Mouse (Mus musculus) intestine, embryonic 14.5 days (tissue): ENCODE measurements around the gene Bloc1s3. TPM values are rescaled to one million over a fixed set of nuclear protein-coding genes. Genes with fewer than 3 reads are reported as not detected.

ENCODE experiments used
- ATAC-seq: fragments of 200-750 bp; cut with Nextera tagmentation; replicated peaks from 2 replicates; pipeline ENCODE4 v1.8.0; 2017; ENCODE audit warnings: low read depth, moderate number of reproducible peaks, moderate TSS enrichment, moderate library complexity; ENCODE audit not compliant: low FRiP score, low TSS enrichment
- DNase-seq: peaks from one replicate; pipeline ENCODE4 v3.0.0-alpha.2; 2018; ENCODE audit warnings: low spot score
- H3K27ac ChIP-seq: fragments of 300-500 bp; sonication (generic); 2 replicates; pipeline ENCODE4 v1.5.1; 2014; ENCODE audit warnings: low read depth, mild to moderate bottlenecking, control low read depth
- H3K27me3 ChIP-seq: fragments of 300-500 bp; sonication (generic); replicated peaks from 2 replicates; pipeline ENCODE4 v1.6.1; 2014; ENCODE audit warnings: low read length, control low read depth; ENCODE audit not compliant: control insufficient read depth, insufficient read depth
- H3K36me3 ChIP-seq: fragments of 300-500 bp; sonication (generic); 2 replicates; pipeline ENCODE4 v1.6.1; 2014; ENCODE audit warnings: low read length, control low read depth; ENCODE audit not compliant: control insufficient read depth, insufficient read depth
- H3K4me1 ChIP-seq: fragments of 300-500 bp; sonication (generic); replicated peaks from 2 replicates; pipeline ENCODE4 v1.6.1; 2014; ENCODE audit warnings: low read length, control low read depth, mixed read lengths; ENCODE audit not compliant: control insufficient read depth, insufficient read depth
- H3K4me2 ChIP-seq: fragments of 300-500 bp; sonication (generic); 2 replicates; pipeline ENCODE4 v1.6.1; 2014; ENCODE audit warnings: low read length
- H3K4me3 ChIP-seq: fragments of 300-500 bp; sonication (generic); 2 replicates; pipeline ENCODE4 v1.5.1; 2014; ENCODE audit warnings: low read depth, low read length, control low read depth, mixed read lengths
- H3K9ac ChIP-seq: fragments of 300-500 bp; sonication (generic); 2 replicates; pipeline ENCODE4 v1.6.1; 2014; ENCODE audit warnings: mild to moderate bottlenecking, low read length
- H3K9me3 ChIP-seq: fragments of 300-500 bp; sonication (generic); 2 replicates; pipeline ENCODE4 v1.6.1; 2016; ENCODE audit warnings: low read length, control low read depth; ENCODE audit not compliant: control insufficient read depth
- WGBS: fragments of 180-500 bp; shearing (Covaris S2); extraction: QIAGEN DNeasy Blood & Tissue Kit; methylation state at CpG from one replicate; pipeline ENCODE4 v1.1.7; 2014; 5-methylcytosine and 5-hydroxymethylcytosine counted together
- polyA plus RNA-seq: library from polyadenylated mRNA; unstranded; fragments of >200 nt; fragmentation: Nextera tagmentation; extraction: Ambion mirVana; gene quantifications from 2 replicates; pipeline ENCODE4 v1.2.1, GENCODE M21; 2014

Gene Bloc1s3
- 0.93 and 1.2 TPM in 2 replicates for polyA plus RNA-seq

- DNase-seq (peak; percentile 95), ATAC-seq (peak; percentile 94)
- Histone ChIP-seq H3K27ac (peak within 1 kb of the TSS; percentile 67; the same call in 1 of the 2 replicates), H3K9ac (peak within 1 kb of the TSS; percentile 86), H3K36me3 (no peaks in the 10 kb centered on the region), H3K9me3 (no peaks in the 10 kb centered on the region), H3K4me1 (peaks cover 12% of the 10 kb centered on the region), H3K27me3 (no peaks in the 10 kb centered on the region), H3K4me2 (peak within 1 kb of the TSS; percentile 95), H3K4me3 (peak within 1 kb of the TSS; percentile 90)
- under 1% methylated on average over 56 of the region's 56 CpGs for whole genome bisulfite sequencing
Observed at GRCm38 (mm10) chr7:19508150-19508923, at the start of gene Bloc1s3, which contains the start of gene Trappc6a. TSS of gene Bloc1s3 (minus strand) at chr7:19508367. TSS of gene Trappc6a (plus strand) at chr7:19508395.

- H3K27me3 ChIP-seq, result no peaks in the 10 kb centered on the region
- WGBS, result 98% methylated on average over 2 of the region's 2 CpGs
- H3K27ac ChIP-seq, result no peak overlapping the region
- H3K4me1 ChIP-seq, result peaks cover 29% of the 10 kb centered on the region
- no peak overlapping the region for H3K4me3 ChIP-seq
- ATAC-seq, result no peak
- no peak overlapping the region for H3K9ac ChIP-seq
- no peaks in the 10 kb centered on the region for H3K9me3 ChIP-seq
- no peak for DNase-seq
- H3K36me3 ChIP-seq, result peaks cover 32% of the 10 kb centered on the region
- no peak overlapping the region for H3K4me2 ChIP-seq
Observed at GRCm38 (mm10) chr7:19557086-19557485, 48.9 kb upstream of the Bloc1s3 start.

GRCm38 (mm10) chr7:19554168-19554567, 46.0 kb upstream of the Bloc1s3 start:
- 86% methylated on average over 1 of the region's 1 CpGs for WGBS
- H3K4me2 ChIP-seq, result no peak overlapping the region
- peaks cover 32% of the 10 kb centered on the region for H3K36me3 ChIP-seq
- no peak overlapping the region for H3K27ac ChIP-seq
- no peak for DNase-seq
- H3K9ac ChIP-seq, result no peak overlapping the region
- H3K4me3 ChIP-seq, result no peak overlapping the region
- H3K4me1 ChIP-seq, result peaks cover 9% of the 10 kb centered on the region
- no peak for ATAC-seq
- H3K27me3 ChIP-seq, result no peaks in the 10 kb centered on the region
- no peaks in the 10 kb centered on the region for H3K9me3 ChIP-seq

GRCm38 (mm10) chr7:19552443-19552842, 44.3 kb upstream of the Bloc1s3 start:
- Histone ChIP-seq H3K9ac (no peak overlapping the region), H3K36me3 (peaks cover 32% of the 10 kb centered on the region), H3K4me3 (no peak overlapping the region), H3K9me3 (no peaks in the 10 kb centered on the region), H3K27ac (no peak overlapping the region), H3K27me3 (no peaks in the 10 kb centered on the region), H3K4me1 (0 out of 2 replicates have a peak, but pooled peaks cover 2% of the 10 kb centered on the region), H3K4me2 (no peak overlapping the region)
- WGBS, result 61% methylated on average over 2 of the region's 2 CpGs
- DNase-seq (no peak), ATAC-seq (no peak)

- ATAC-seq (no peak), DNase-seq (no peak)
- H3K27me3 ChIP-seq, result no peaks in the 10 kb centered on the region
- no peak overlapping the region for H3K4me2 ChIP-seq
- H3K4me3 ChIP-seq, result no peak overlapping the region
- H3K36me3 ChIP-seq, result peaks cover 32% of the 10 kb centered on the region
- H3K27ac ChIP-seq, result no peak overlapping the region
- peaks cover 8% of the 10 kb centered on the region; the same call in 1 of the 2 replicates for H3K4me1 ChIP-seq
- 66% methylated on average over 5 of the region's 5 CpGs for WGBS
- H3K9ac ChIP-seq, result no peak overlapping the region
- H3K9me3 ChIP-seq, result no peaks in the 10 kb centered on the region
Observed at GRCm38 (mm10) chr7:19551634-19552033, 43.5 kb upstream of the Bloc1s3 start.

GRCm38 (mm10) chr7:19549394-19549793, 41.2 kb upstream of the Bloc1s3 start:
- ATAC-seq, result no peak
- 76% methylated on average over 10 of the region's 10 CpGs for WGBS

GRCm38 (mm10) chr7:19547344-19547969, 39.3 kb upstream of the Bloc1s3 start:
- H3K4me1 ChIP-seq, result peaks cover 26% of the 10 kb centered on the region
- 72% methylated on average over 2 of the region's 2 CpGs for WGBS
- DNase-seq (no peak), ATAC-seq (0 out of 2 replicates have a peak, but pooled peaks have one; percentile 32)
- H3K9ac ChIP-seq, result no peak overlapping the region
- H3K4me3 ChIP-seq, result no peak overlapping the region
- H3K9me3 ChIP-seq, result no peaks in the 10 kb centered on the region
- H3K36me3 ChIP-seq, result peaks cover 4% of the 10 kb centered on the region; the same call in 1 of the 2 replicates
- no peak overlapping the region for H3K4me2 ChIP-seq
- no peak overlapping the region for H3K27ac ChIP-seq
- no peaks in the 10 kb centered on the region for H3K27me3 ChIP-seq

More at GRCm38 (mm10) chr7:19549394-19549793, 41.2 kb upstream of the Bloc1s3 start:
- no peak overlapping the region for H3K9ac ChIP-seq
- no peaks in the 10 kb centered on the region for H3K9me3 ChIP-seq
- no peaks in the 10 kb centered on the region for H3K27me3 ChIP-seq
- DNase-seq, result no peak
- H3K36me3 ChIP-seq, result peaks cover 21% of the 10 kb centered on the region; the same call in 1 of the 2 replicates
- H3K4me3 ChIP-seq, result no peak overlapping the region
- peaks cover 20% of the 10 kb centered on the region for H3K4me1 ChIP-seq
- H3K4me2 ChIP-seq, result no peak overlapping the region
- H3K27ac ChIP-seq, result no peak overlapping the region

- Histone ChIP-seq H3K36me3 (0 out of 2 replicates have a peak, but pooled peaks cover 5% of the 10 kb centered on the region), H3K27me3 (no peaks in the 10 kb centered on the region), H3K4me2 (no peak overlapping the region), H3K9me3 (no peaks in the 10 kb centered on the region), H3K27ac (no peak overlapping the region), H3K4me1 (peaks cover 24% of the 10 kb centered on the region), H3K4me3 (no peak overlapping the region), H3K9ac (no peak overlapping the region)
- 29% methylated on average over 3 of the region's 3 CpGs for WGBS
- ATAC-seq (0 out of 2 replicates have a peak, but pooled peaks have one; percentile 8), DNase-seq (no peak)
Observed at GRCm38 (mm10) chr7:19546007-19546406, 37.8 kb upstream of the Bloc1s3 start.
